Mouse (Mus musculus) layer of hippocampus, adult 11-12 months (tissue): ENCODE measurements around the gene Trhde.

Source experiments
- DNase-seq: peaks from one replicate; pipeline ENCODE4 v3.0.0; 2022; ENCODE audit warnings: low spot score

Gene Trhde

GRCm38 (mm10) chr10:114802161-114802651 is at the start of gene Trhde:
TSS of gene Trhde (minus strand) at chr10:114802307.
- peak; percentile 44 for DNase-seq

GRCm38 (mm10) chr10:114841966-114842365 is 39.9 kb upstream of the Trhde start:
- no peak for DNase-seq

GRCm38 (mm10) chr10:114841440-114841839 is 39.3 kb upstream of the Trhde start:
- DNase-seq = no peak

GRCm38 (mm10) chr10:114831313-114831712 is 29.2 kb upstream of the Trhde start:
- no peak for DNase-seq

- no peak for DNase-seq
Observed at GRCm38 (mm10) chr10:114808799-114809198, 6.7 kb upstream of the Trhde start.

- DNase-seq = peak; percentile 16
Observed at GRCm38 (mm10) chr10:114805884-114806283, 3.8 kb upstream of the Trhde start.

- DNase-seq = peak; percentile 13
Observed at GRCm38 (mm10) chr10:114801457-114802160, 498 bp downstream of the Trhde start.

- no peak for DNase-seq
Observed at GRCm38 (mm10) chr10:114800331-114801304, 1.5 kb downstream of the Trhde start.

GRCm38 (mm10) chr10:114799481-114799880 is 2.6 kb downstream of the Trhde start:
- no peak for DNase-seq

GRCm38 (mm10) chr10:114798788-114799187 is 3.3 kb downstream of the Trhde start:
- DNase-seq = no peak

- DNase-seq = no peak
Observed at GRCm38 (mm10) chr10:114798218-114798617, 3.9 kb downstream of the Trhde start.

- no peak for DNase-seq
Observed at GRCm38 (mm10) chr10:114797664-114798063, 4.4 kb downstream of the Trhde start.

- DNase-seq = no peak
Observed at GRCm38 (mm10) chr10:114796872-114797271, 5.2 kb downstream of the Trhde start.

GRCm38 (mm10) chr10:114794214-114794613 is 7.9 kb downstream of the Trhde start:
- DNase-seq = no peak

GRCm38 (mm10) chr10:114765914-114766313 is 36.2 kb downstream of the Trhde start:
- no peak for DNase-seq

GRCm38 (mm10) chr10:114762125-114762524 is 40.0 kb downstream of the Trhde start:
- no peak for DNase-seq

- no peak for DNase-seq
Observed at GRCm38 (mm10) chr10:114759240-114759639, 42.9 kb downstream of the Trhde start.

GRCm38 (mm10) chr10:114758614-114759013 is 43.5 kb downstream of the Trhde start:
- no peak for DNase-seq

- DNase-seq = no peak
Observed at GRCm38 (mm10) chr10:114742755-114743705, 59.1 kb downstream of the Trhde start.

GRCm38 (mm10) chr10:114739916-114740315 is 62.2 kb downstream of the Trhde start:
- DNase-seq = no peak

- DNase-seq = no peak
Observed at GRCm38 (mm10) chr10:114737581-114737980, 64.5 kb downstream of the Trhde start.

GRCm38 (mm10) chr10:114736377-114736776 is 65.7 kb downstream of the Trhde start:
- DNase-seq = no peak
